Mouse (Mus musculus): ENCODE results near the gene Cgn. TPM values are rescaled to one million over a fixed set of nuclear protein-coding genes. Genes with fewer than 3 reads are reported as not detected.

Gene Cgn
- polyA plus RNA-seq (2015; fragmentation: Nextera tagmentation; extraction: Ambion mirVana) = 12.2 and 13.9 TPM in 2 replicates

GRCm38 (mm10) chr3:94786367-94786835, at the start of gene Cgn:
Gene Cgn (minus strand): TSS chr3:94786492.

Other genes starting within 250 kb of the Cgn start
- gene Snx27, start 203.8 kb downstream of the Cgn start, polyA plus RNA-seq (2015; fragmentation: Nextera tagmentation; extraction: Ambion mirVana) = 97.1 and 100 TPM in 2 replicates
- gene Gm10972, start 143.4 kb downstream of the Cgn start, polyA plus RNA-seq (2015; fragmentation: Nextera tagmentation; extraction: Ambion mirVana) = not detected in 2 replicates
- gene Tuft1, start 127.6 kb downstream of the Cgn start, polyA plus RNA-seq (2015; fragmentation: Nextera tagmentation; extraction: Ambion mirVana) = 5.3 and 5.7 TPM in 2 replicates
- 0.49 and 0.80 TPM in 2 replicates for gene Selenbp2, start 92.9 kb downstream of the Cgn start, polyA plus RNA-seq (2015; fragmentation: Nextera tagmentation; extraction: Ambion mirVana)
- 13.9 and 15.4 TPM in 2 replicates for gene Pogz, start 51.1 kb upstream of the Cgn start, polyA plus RNA-seq (2015; fragmentation: Nextera tagmentation; extraction: Ambion mirVana)
- gene Psmb4, start 100.5 kb upstream of the Cgn start, polyA plus RNA-seq (2015; fragmentation: Nextera tagmentation; extraction: Ambion mirVana) = 352 and 413 TPM in 2 replicates
- 22.5 and 24.6 TPM in 2 replicates for gene Selenbp1, start 146.6 kb upstream of the Cgn start, polyA plus RNA-seq (2015; fragmentation: Nextera tagmentation; extraction: Ambion mirVana)
- 6.8 and 7.1 TPM in 2 replicates for gene Rfx5, start 167.6 kb upstream of the Cgn start, polyA plus RNA-seq (2015; fragmentation: Nextera tagmentation; extraction: Ambion mirVana)
- gene Pi4kb, start 188.2 kb upstream of the Cgn start, polyA plus RNA-seq (2015; fragmentation: Nextera tagmentation; extraction: Ambion mirVana) = 15.1 and 17.7 TPM in 2 replicates
- gene Zfp687, start 229.0 kb upstream of the Cgn start, polyA plus RNA-seq (2015; fragmentation: Nextera tagmentation; extraction: Ambion mirVana) = 13.1 and 15.2 TPM in 2 replicates